Mouse (Mus musculus): Measurements from ENCODE around the gene Sh2d1a. TPM values are rescaled to one million over a fixed set of nuclear protein-coding genes. Genes with fewer than 3 reads are reported as not detected.

Sh2d1a gene
- polyA plus RNA-seq, 1 experiment from 2014 or later, result 1.0 TPM

- WGBS, result 70% methylated on average over 4 of the region's 4 CpGs
- no peaks in the 10 kb centered on the region for H3K36me3 ChIP-seq (ENCODE audit: control insufficient read depth, insufficient read depth, low read length)
- H3K9me3 ChIP-seq (replicated peaks; ENCODE audit: control insufficient read depth, low read length), result no peaks in the 10 kb centered on the region
- ATAC-seq (ENCODE audit: insufficient read depth, low FRiP score), result no peak
- no peak overlapping the region for H3K4me3 ChIP-seq (replicated peaks; ENCODE audit: low read length)
- no peak overlapping the region for H3K27ac ChIP-seq (ENCODE audit: low read length)
- H3K9ac ChIP-seq (ENCODE audit: low read length), result no peak overlapping the region
- no peaks in the 10 kb centered on the region for H3K4me1 ChIP-seq (ENCODE audit: control insufficient read depth, insufficient read depth, low read length)
- no peak overlapping the region for H3K4me2 ChIP-seq (ENCODE audit: low read depth, low read length)
- no peaks in the 10 kb centered on the region for H3K27me3 ChIP-seq (ENCODE audit: control insufficient read depth, insufficient read depth, low read length)
These were observed 28.4 kb downstream of the Sh2d1a start for GRCm38 (mm10) chrX:42530703-42531102.

- no peak; the same call in 1 of the 2 replicates for ATAC-seq (ENCODE audit: insufficient read depth, low FRiP score)
- peak overlapping the region; percentile 28 for H3K4me3 ChIP-seq (replicated peaks; ENCODE audit: low read length)
- 38% methylated on average over 3 of the region's 3 CpGs for WGBS
These were observed 37.9 kb downstream of the Sh2d1a start for GRCm38 (mm10) chrX:42540030-42540755.

DNA sequence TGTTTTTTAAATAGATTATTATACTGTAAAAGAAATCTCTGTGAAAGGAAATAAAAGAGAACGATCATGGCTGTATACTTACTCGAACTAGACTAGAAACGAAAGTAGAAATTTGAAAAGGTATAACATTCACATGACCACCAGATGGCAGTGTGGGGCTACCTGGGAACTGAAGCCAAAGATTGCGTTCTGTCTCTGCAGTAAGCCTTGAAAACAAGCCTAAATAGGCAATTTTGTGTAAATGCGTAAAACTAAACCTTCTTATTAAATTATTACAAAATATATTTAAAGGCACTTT is 38.5 kb downstream of the Sh2d1a start:
- H3K4me3 ChIP-seq (replicated peaks; ENCODE audit: low read length), result peak overlapping the region; percentile 28
- no peak overlapping the region for H3K27ac ChIP-seq (ENCODE audit: low read length)
- no peak overlapping the region for H3K9ac ChIP-seq (ENCODE audit: low read length)
- no peak for ATAC-seq (ENCODE audit: insufficient read depth, low FRiP score)
- no peaks in the 10 kb centered on the region for H3K9me3 ChIP-seq (replicated peaks; ENCODE audit: control insufficient read depth, low read length)
- peak overlapping the region; percentile 36 for H3K4me2 ChIP-seq (ENCODE audit: low read depth, low read length)
- H3K4me1 ChIP-seq (ENCODE audit: control insufficient read depth, insufficient read depth, low read length), result no peaks in the 10 kb centered on the region
- no peaks in the 10 kb centered on the region for H3K36me3 ChIP-seq (ENCODE audit: control insufficient read depth, insufficient read depth, low read length)
- H3K27me3 ChIP-seq (ENCODE audit: control insufficient read depth, insufficient read depth, low read length), result no peaks in the 10 kb centered on the region
- 26% methylated on average over 5 of the region's 5 CpGs for WGBS

More at GRCm38 (mm10) chrX:42540030-42540755, 37.9 kb downstream of the Sh2d1a start:
- Histone ChIP-seq H3K4me2 (ENCODE audit: low read depth, low read length) (peak overlapping the region; percentile 36), H3K9me3 (replicated peaks; ENCODE audit: control insufficient read depth, low read length) (no peaks in the 10 kb centered on the region), H3K27ac (ENCODE audit: low read length) (no peak overlapping the region), H3K36me3 (ENCODE audit: control insufficient read depth, insufficient read depth, low read length) (no peaks in the 10 kb centered on the region), H3K9ac (ENCODE audit: low read length) (no peak overlapping the region), H3K27me3 (ENCODE audit: control insufficient read depth, insufficient read depth, low read length) (no peaks in the 10 kb centered on the region), H3K4me1 (ENCODE audit: control insufficient read depth, insufficient read depth, low read length) (no peaks in the 10 kb centered on the region)

- H3K27me3 ChIP-seq (ENCODE audit: control insufficient read depth, insufficient read depth, low read length), result no peaks in the 10 kb centered on the region
- no peak overlapping the region for H3K4me2 ChIP-seq (ENCODE audit: low read depth, low read length)
- no peak overlapping the region for H3K4me3 ChIP-seq (replicated peaks; ENCODE audit: low read length)
- H3K9me3 ChIP-seq (replicated peaks; ENCODE audit: control insufficient read depth, low read length), result no peaks in the 10 kb centered on the region
- no peak overlapping the region for H3K9ac ChIP-seq (ENCODE audit: low read length)
- ATAC-seq (ENCODE audit: insufficient read depth, low FRiP score), result no peak
- no peaks in the 10 kb centered on the region for H3K36me3 ChIP-seq (ENCODE audit: control insufficient read depth, insufficient read depth, low read length)
- no peaks in the 10 kb centered on the region for H3K4me1 ChIP-seq (ENCODE audit: control insufficient read depth, insufficient read depth, low read length)
- WGBS, result 94% methylated on average over 1 of the region's 1 CpGs
- no peak overlapping the region for H3K27ac ChIP-seq (ENCODE audit: low read length)
These were observed 42.8 kb downstream of the Sh2d1a start for GRCm38 (mm10) chrX:42545076-42545475.

GRCm38 (mm10) chrX:42548513-42548912 is 46.3 kb downstream of the Sh2d1a start:
- Histone ChIP-seq H3K4me2 (ENCODE audit: low read depth, low read length) (no peak overlapping the region), H3K4me3 (replicated peaks; ENCODE audit: low read length) (no peak overlapping the region), H3K9ac (ENCODE audit: low read length) (no peak overlapping the region), H3K36me3 (ENCODE audit: control insufficient read depth, insufficient read depth, low read length) (no peaks in the 10 kb centered on the region), H3K27me3 (ENCODE audit: control insufficient read depth, insufficient read depth, low read length) (no peaks in the 10 kb centered on the region), H3K4me1 (ENCODE audit: control insufficient read depth, insufficient read depth, low read length) (no peaks in the 10 kb centered on the region), H3K27ac (ENCODE audit: low read length) (no peak overlapping the region), H3K9me3 (replicated peaks; ENCODE audit: control insufficient read depth, low read length) (no peaks in the 10 kb centered on the region)
- WGBS, result 65% methylated on average over 4 of the region's 4 CpGs
- no peak for ATAC-seq (ENCODE audit: insufficient read depth, low FRiP score)

DNA sequence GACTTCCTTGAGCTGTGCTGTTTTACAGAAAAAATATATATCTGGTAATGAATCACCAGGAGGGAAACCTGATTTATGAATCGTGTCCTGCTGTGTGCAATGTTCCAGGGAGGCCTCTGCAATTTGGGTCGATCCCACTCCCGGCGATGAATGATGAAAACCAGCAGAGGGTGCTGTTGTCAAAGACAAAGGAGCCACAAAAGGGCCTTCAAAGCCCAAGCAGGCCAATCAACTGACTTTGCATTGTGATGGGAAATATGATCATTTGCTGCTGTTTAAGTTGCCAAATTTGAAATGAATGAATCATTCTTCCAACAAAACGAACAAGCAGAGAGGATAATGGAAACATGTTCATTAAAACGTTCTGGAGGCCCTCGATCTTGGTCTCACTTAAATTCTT is 55.0 kb downstream of the Sh2d1a start:
- H3K36me3 ChIP-seq (ENCODE audit: control insufficient read depth, insufficient read depth, low read length), result no peaks in the 10 kb centered on the region
- H3K4me3 ChIP-seq (replicated peaks; ENCODE audit: low read length), result no peak overlapping the region
- ATAC-seq (ENCODE audit: insufficient read depth, low FRiP score), result no peak
- no peak overlapping the region for H3K27ac ChIP-seq (ENCODE audit: low read length)
- WGBS, result 21% methylated on average over 7 of the region's 7 CpGs
- no peak overlapping the region for H3K9ac ChIP-seq (ENCODE audit: low read length)
- no peaks in the 10 kb centered on the region for H3K9me3 ChIP-seq (replicated peaks; ENCODE audit: control insufficient read depth, low read length)
- no peaks in the 10 kb centered on the region for H3K4me1 ChIP-seq (ENCODE audit: control insufficient read depth, insufficient read depth, low read length)
- H3K27me3 ChIP-seq (ENCODE audit: control insufficient read depth, insufficient read depth, low read length), result no peaks in the 10 kb centered on the region
- H3K4me2 ChIP-seq (ENCODE audit: low read depth, low read length), result no peak overlapping the region

GRCm38 (mm10) chrX:42558683-42559082 is 56.4 kb downstream of the Sh2d1a start:
- Histone ChIP-seq H3K9me3 (replicated peaks; ENCODE audit: control insufficient read depth, low read length) (no peaks in the 10 kb centered on the region), H3K9ac (ENCODE audit: low read length) (no peak overlapping the region)
- ATAC-seq (ENCODE audit: insufficient read depth, low FRiP score), result no peak; the same call in 1 of the 2 replicates

More at GRCm38 (mm10) chrX:42558683-42559082, 56.4 kb downstream of the Sh2d1a start:
- WGBS, result 58% methylated on average over 4 of the region's 4 CpGs
- Histone ChIP-seq H3K4me1 (ENCODE audit: control insufficient read depth, insufficient read depth, low read length) (no peaks in the 10 kb centered on the region), H3K27ac (ENCODE audit: low read length) (no peak overlapping the region), H3K4me2 (ENCODE audit: low read depth, low read length) (no peak overlapping the region), H3K4me3 (replicated peaks; ENCODE audit: low read length) (no peak overlapping the region), H3K36me3 (ENCODE audit: control insufficient read depth, insufficient read depth, low read length) (no peaks in the 10 kb centered on the region), H3K27me3 (ENCODE audit: control insufficient read depth, insufficient read depth, low read length) (no peaks in the 10 kb centered on the region)

Other genes starting within 250 kb of the Sh2d1a start
- gene Tex13c2, start 12.8 kb upstream of the Sh2d1a start, polyA plus RNA-seq (2015; fragmentation: Nextera tagmentation; extraction: Ambion mirVana), result not detected in 2 replicates

Measured in stomach, embryonic 16.5 days (tissue).